In genomic region chr10:120864446-120864845, GRCm38 (mm10) we compare ENCODE assay signal across 9 mouse cellular contexts. TPM values are rescaled to one million over a fixed set of nuclear protein-coding genes. Genes with fewer than 3 reads are reported as not detected.
DNase-seq lines count a peak whose midpoint lies in the region; ATAC-seq and TF ChIP-seq lines count a peak whose summit lies in the region.
"Had no signal": no experiment of that assay in that cellular context is flagged by ENCODE, and none has a peak within 500 bp of the region (broad histone marks: within the 10 kb centered on the region; RNA-seq: fewer than 3 reads in every experiment).

No protein-coding gene starts in this region.

- H3K4me2 ChIP-seq in hindbrain, embryonic 11.5 days (replicated peaks; ENCODE audit: low read depth, low read length), result no peak overlapping the region
- H3K4me2 ChIP-seq in hindbrain, embryonic 16.5 days (ENCODE audit: low read length), result no peak overlapping the region
- H3K4me2 ChIP-seq in heart, postnatal 0 days (ENCODE audit: low read depth, low read length), result no peak overlapping the region

- TF ChIP-seq POLR2A in MEL (IDR thresholded peaks at IDR 0.05; ENCODE audit: control insufficient read depth in 1 of 2, insufficient read depth in 1 of 2, low read depth in 1 of 2, low read length in 2 of 2, poor library complexity in 1 of 2), result no peak

- no peaks in the 10 kb centered on the region for H3K27me3 ChIP-seq in hindbrain, embryonic 11.5 days (ENCODE audit: control insufficient read depth, insufficient read depth, low read length)
- H3K27me3 ChIP-seq in hindbrain, embryonic 16.5 days (replicated peaks; ENCODE audit: control insufficient read depth, insufficient read depth, low read length), result no peaks in the 10 kb centered on the region
- H3K27me3 ChIP-seq in MEL (ENCODE audit: control insufficient read depth in 1 of 2, insufficient read depth in 2 of 2, low read length in 2 of 2), result no peaks in the 10 kb centered on the region
- no peaks in the 10 kb centered on the region for H3K27me3 ChIP-seq in heart, postnatal 0 days (ENCODE audit: control insufficient read depth, insufficient read depth, low read length)

- H3K9ac ChIP-seq in hindbrain, embryonic 11.5 days (ENCODE audit: low read depth, low read length), result no peak overlapping the region
- H3K9ac ChIP-seq in hindbrain, embryonic 16.5 days (ENCODE audit: low read depth, low read length), result no peak overlapping the region
- no peak overlapping the region for H3K9ac ChIP-seq in MEL (ENCODE audit: control insufficient read depth, low read depth, low read length, poor library complexity, severe bottlenecking)
- no peak overlapping the region for H3K9ac ChIP-seq in heart, postnatal 0 days (replicated peaks; ENCODE audit: low read depth, low read length)

- no peak for TF ChIP-seq EP300 in MEL (IDR thresholded peaks at IDR 0.05; ENCODE audit: low read depth in 1 of 2, low read length in 2 of 2)
- no peak for TF ChIP-seq EP300 in heart, postnatal 0 days (IDR thresholded peaks at IDR 0.05; ENCODE audit: low read depth)

- H3K36me3 ChIP-seq in hindbrain, embryonic 11.5 days (ENCODE audit: control insufficient read depth, insufficient read depth, low read length), result no peaks in the 10 kb centered on the region
- no peaks in the 10 kb centered on the region for H3K36me3 ChIP-seq in hindbrain, embryonic 16.5 days (ENCODE audit: control insufficient read depth, insufficient read depth, low read length)
- H3K36me3 ChIP-seq in MEL (ENCODE audit: control insufficient read depth in 1 of 2, insufficient read depth in 2 of 2, low read length in 2 of 2), result no peaks in the 10 kb centered on the region
- peaks cover 16% of the 10 kb centered on the region for H3K36me3 ChIP-seq in heart, postnatal 0 days (replicated peaks; ENCODE audit: control insufficient read depth, insufficient read depth, low read length)

- no peak overlapping the region for H3K27ac ChIP-seq in hindbrain, embryonic 11.5 days (ENCODE audit: low read depth, low read length)
- H3K27ac ChIP-seq in hindbrain, embryonic 16.5 days (ENCODE audit: low read depth, low read length), result no peak overlapping the region
- H3K27ac ChIP-seq in MEL (ENCODE audit: control insufficient read depth, low read depth, low read length), result no peak overlapping the region
- H3K27ac ChIP-seq in heart, postnatal 0 days (ENCODE audit: low read depth), result no peak overlapping the region
- H3K27ac ChIP-seq: macrophage had no signal

- TF ChIP-seq CTCF in MEL (IDR thresholded peaks at IDR 0.05 in 2 of 3, conservative IDR thresholded peaks at IDR 0.05 in 1 of 3; ENCODE audit: control insufficient read depth in 1 of 3, insufficient read depth in 1 of 3, low read depth in 2 of 3, low read length in 3 of 3, poor library complexity in 1 of 3, severe bottlenecking in 1 of 3), result peak; percentile 89 to 96 (median 94)
- TF ChIP-seq CTCF in heart, postnatal 0 days (IDR thresholded peaks at IDR 0.05; ENCODE audit: low read depth), result peak; percentile 89

- H3K79me2 ChIP-seq in MEL (ENCODE audit: control insufficient read depth, insufficient read depth, low read length, poor library complexity), result no peaks in the 10 kb centered on the region

- no peaks in the 10 kb centered on the region for H3K9me3 ChIP-seq in hindbrain, embryonic 11.5 days (ENCODE audit: control insufficient read depth, low read length)
- no peaks in the 10 kb centered on the region for H3K9me3 ChIP-seq in hindbrain, embryonic 16.5 days (ENCODE audit: control insufficient read depth, low read length)
- H3K9me3 ChIP-seq in MEL (replicated peaks; ENCODE audit: insufficient read depth, low read length), result no peaks in the 10 kb centered on the region
- H3K9me3 ChIP-seq in heart, postnatal 0 days (replicated peaks; ENCODE audit: control insufficient read depth, low read length), result no peaks in the 10 kb centered on the region

- DNase-seq in hindbrain, embryonic 11.5 days (ENCODE audit: low spot score), result peak; percentile 80
- DNase-seq in MEL (ENCODE audit: low read depth, low spot score), result peak; percentile 80
- DNase-seq in cerebellum, postnatal 36 days, result peak; percentile 50 to 67
- DNase-seq in heart, postnatal 0 days (ENCODE audit: low spot score), result peak; percentile 64
- DNase-seq in layer of hippocampus, adult 8-10 months (ENCODE audit: low spot score in 2 of 2), result peak; percentile 18 to 56
- peak; percentile 79 for DNase-seq in lung, postnatal 14 days
- DNase-seq in spleen, postnatal 36 days (ENCODE audit: low spot score in 2 of 2), result peak; percentile 23 to 31

- no peaks in the 10 kb centered on the region for H3K4me1 ChIP-seq in hindbrain, embryonic 11.5 days (replicated peaks; ENCODE audit: control insufficient read depth, insufficient read depth, low read length)
- H3K4me1 ChIP-seq in hindbrain, embryonic 16.5 days (ENCODE audit: control insufficient read depth, insufficient read depth, low read depth, low read length), result no peaks in the 10 kb centered on the region
- H3K4me1 ChIP-seq in MEL (ENCODE audit: control insufficient read depth in 1 of 2, insufficient read depth in 2 of 2, low read length in 2 of 2), result no peaks in the 10 kb centered on the region
- H3K4me1 ChIP-seq in heart, postnatal 0 days (ENCODE audit: control insufficient read depth, insufficient read depth), result no peaks in the 10 kb centered on the region

- TF ChIP-seq RAD21 in MEL (IDR thresholded peaks at IDR 0.05; ENCODE audit: low read depth, low read length), result peak; percentile 95

- no peak for ATAC-seq in hindbrain, embryonic 11.5 days (ENCODE audit: low FRiP score)
- no peak for ATAC-seq in hindbrain, embryonic 16.5 days
- peak; percentile 64; the same call in 1 of the 2 replicates for ATAC-seq in heart, postnatal 0 days (ENCODE audit: insufficient read depth, low read depth)

- H3K4me3 ChIP-seq in hindbrain, embryonic 11.5 days (ENCODE audit: low read depth, low read length), result no peak overlapping the region
- H3K4me3 ChIP-seq in hindbrain, embryonic 16.5 days (ENCODE audit: low read length), result no peak overlapping the region
- no peak overlapping the region for H3K4me3 ChIP-seq in MEL (ENCODE audit: control insufficient read depth in 1 of 2, insufficient read depth in 1 of 2, low read depth in 2 of 2, low read length in 2 of 2)
- no peak overlapping the region for H3K4me3 ChIP-seq in heart, postnatal 0 days (ENCODE audit: low read depth, low read length)

- 25% methylated on average over 9 of the region's 9 CpGs for WGBS in hindbrain, embryonic 11.5 days
- 37% methylated on average over 9 of the region's 9 CpGs for WGBS in hindbrain, embryonic 16.5 days
- WGBS in heart, postnatal 0 days, result 32% methylated on average over 9 of the region's 9 CpGs

TF ChIP-seq in MEL, 35 proteins besides CTCF, POLR2A, EP300 and RAD21:
- peak; percentile 89 for TF ChIP-seq SMC3 (IDR thresholded peaks at IDR 0.05; ENCODE audit: low read depth, low read length)
- TF ChIP-seq POLR2AphosphoS5 (IDR thresholded peaks at IDR 0.05; ENCODE audit: borderline replicate concordance, low read depth, low read length), result no peak
- TF ChIP-seq HCFC1 (IDR thresholded peaks at IDR 0.05; ENCODE audit: low read depth, low read length), result no peak
- peak; percentile 88 for TF ChIP-seq ZC3H11A (IDR thresholded peaks at IDR 0.05; ENCODE audit: low read depth, low read length)

RNA-seq across cellular contexts. Expression of gene Msrb3, which starts 34.5 kb away (rescaled TPM):
- polyA plus RNA-seq in hindbrain, embryonic 11.5 days (2014; fragmentation: Nextera tagmentation; extraction: Ambion mirVana), result 4.2 and 9.2 TPM in 2 replicates
- 1.2 and 1.8 TPM in 2 replicates for polyA plus RNA-seq in hindbrain, embryonic 16.5 days (2015; fragmentation: Nextera tagmentation; extraction: Ambion mirVana)
- 0.13 and 0.15 TPM in 2 replicates for total RNA-seq in MEL (2012; rRNA removed)
- polyA plus RNA-seq in MEL (2012; ENCODE audit: insufficient read depth in 1 of 2, insufficient read length in 2 of 2, low read depth in 1 of 2, low replicate concordance in 2 of 2, missing spikeins in 1 of 2), result under 1 TPM in 1 of 2 experiments, not detected in 1; 0.15 TPM
- 122 and 134 TPM in 2 replicates for total RNA-seq in heart, postnatal 0 days (2014; rRNA removed; ENCODE audit: low replicate concordance)
- polyA plus RNA-seq in heart, postnatal 0 days (2015; fragmentation: Nextera tagmentation; extraction: Ambion mirVana), result 29.5 and 45.0 TPM in 2 replicates
- total RNA-seq in layer of hippocampus, adult 8-10 months (2022), result 1 to 10 TPM; 3.7 to 5.1 (median 4.7) TPM

Comparison
In these comparisons a context has a peak if more than half of its experiments do, and no peak if none do; other contexts are left out.
1. DNase-seq: peak in every context shown above with its lines; median percentile 80 in hindbrain, embryonic 11.5 days; 80 in MEL; 79 in lung, postnatal 14 days; 64 in heart, postnatal 0 days; 58 in cerebellum, postnatal 36 days; 37 in layer of hippocampus, adult 8-10 months; 27 in spleen, postnatal 36 days.